Comparison of ENCODE assay signal across 14 mouse cellular contexts in genomic region chr2:31214211-31214796, GRCm38 (mm10). TPM values are rescaled to one million over a fixed set of nuclear protein-coding genes. Genes with fewer than 3 reads are reported as not detected.
DNase-seq lines count a peak whose midpoint lies in the region; ATAC-seq and TF ChIP-seq lines count a peak whose summit lies in the region.
"Had no signal": no experiment of that assay in that cellular context is flagged by ENCODE, and none has a peak within 500 bp of the region (broad histone marks: within the 10 kb centered on the region; RNA-seq: fewer than 3 reads in every experiment).

No protein-coding gene starts in this region.

- no peak overlapping the region for H3K9ac ChIP-seq in forebrain, embryonic 12.5 days
- no peak overlapping the region for H3K9ac ChIP-seq in hindbrain, embryonic 16.5 days (ENCODE audit: low read depth, low read length)
- H3K9ac ChIP-seq in hindbrain, embryonic 11.5 days (ENCODE audit: low read depth, low read length), result no peak overlapping the region
- no peak overlapping the region for H3K9ac ChIP-seq in forebrain, postnatal 0 days
- H3K9ac ChIP-seq: intestine, embryonic 15.5 days; liver, embryonic 13.5 days; midbrain, embryonic 12.5 days; neural tube, embryonic 13.5 days had no signal

- no peak overlapping the region for H3K4me3 ChIP-seq in forebrain, embryonic 12.5 days (replicated peaks)
- H3K4me3 ChIP-seq in forebrain, embryonic 10.5 days, result no peak overlapping the region
- H3K4me3 ChIP-seq in hindbrain, embryonic 16.5 days (ENCODE audit: low read length), result no peak overlapping the region
- H3K4me3 ChIP-seq in hindbrain, embryonic 11.5 days (ENCODE audit: low read depth, low read length), result no peak overlapping the region
- H3K4me3 ChIP-seq in forebrain, postnatal 0 days (ENCODE audit: low read depth, low read length), result no peak overlapping the region
- H3K4me3 ChIP-seq: intestine, embryonic 15.5 days; liver, embryonic 13.5 days; midbrain, embryonic 12.5 days; neural tube, embryonic 13.5 days had no signal

- DNase-seq in forebrain, embryonic 10.5 days (ENCODE audit: extremely low spot score, low spot score), result no peak
- DNase-seq in hindbrain, embryonic 11.5 days (ENCODE audit: low spot score), result no peak
- DNase-seq in MN1 (ENCODE audit: low spot score), result peak; percentile 29
- peak; percentile 37 for DNase-seq in forebrain, postnatal 0 days
- no peak for DNase-seq in embryo, embryonic 10.5 days (ENCODE audit: low spot score)
- no peak for DNase-seq in kidney, postnatal 36 days
- DNase-seq: adrenal gland, postnatal 10 days; liver, embryonic 13.5 days; lung, postnatal 10 days had no signal

- peaks cover 11% of the 10 kb centered on the region; the same call in 1 of the 2 replicates for H3K4me1 ChIP-seq in forebrain, embryonic 12.5 days
- H3K4me1 ChIP-seq in forebrain, embryonic 10.5 days, result peaks cover 16% of the 10 kb centered on the region
- H3K4me1 ChIP-seq in hindbrain, embryonic 16.5 days (ENCODE audit: control insufficient read depth, insufficient read depth, low read depth, low read length), result no peaks in the 10 kb centered on the region
- no peaks in the 10 kb centered on the region for H3K4me1 ChIP-seq in hindbrain, embryonic 11.5 days (replicated peaks; ENCODE audit: control insufficient read depth, insufficient read depth, low read length)
- H3K4me1 ChIP-seq in forebrain, postnatal 0 days (ENCODE audit: insufficient read depth), result no peaks in the 10 kb centered on the region
- H3K4me1 ChIP-seq: intestine, embryonic 15.5 days; liver, embryonic 13.5 days; neural tube, embryonic 13.5 days had no signal

- no peaks in the 10 kb centered on the region for H3K27me3 ChIP-seq in forebrain, embryonic 12.5 days
- no peaks in the 10 kb centered on the region for H3K27me3 ChIP-seq in forebrain, embryonic 10.5 days (ENCODE audit: poor library complexity, severe bottlenecking)
- H3K27me3 ChIP-seq in hindbrain, embryonic 16.5 days (replicated peaks; ENCODE audit: control insufficient read depth, insufficient read depth, low read length), result no peaks in the 10 kb centered on the region
- H3K27me3 ChIP-seq in hindbrain, embryonic 11.5 days (ENCODE audit: control insufficient read depth, insufficient read depth, low read length), result no peaks in the 10 kb centered on the region
- H3K27me3 ChIP-seq in forebrain, postnatal 0 days (ENCODE audit: insufficient read depth, low read length), result no peaks in the 10 kb centered on the region
- H3K27me3 ChIP-seq: intestine, embryonic 15.5 days; liver, embryonic 13.5 days; midbrain, embryonic 12.5 days; neural tube, embryonic 13.5 days had no signal

- H3K4me2 ChIP-seq in forebrain, embryonic 12.5 days, result no peak overlapping the region
- H3K4me2 ChIP-seq in hindbrain, embryonic 16.5 days (ENCODE audit: low read length), result no peak overlapping the region
- H3K4me2 ChIP-seq in hindbrain, embryonic 11.5 days (replicated peaks; ENCODE audit: low read depth, low read length), result no peak overlapping the region
- H3K4me2 ChIP-seq in forebrain, postnatal 0 days (ENCODE audit: low read depth), result no peak overlapping the region
- H3K4me2 ChIP-seq: intestine, embryonic 15.5 days; liver, embryonic 13.5 days; midbrain, embryonic 12.5 days; neural tube, embryonic 13.5 days had no signal

- 76% methylated on average over 16 of the region's 16 CpGs for WGBS in forebrain, embryonic 12.5 days
- 89% methylated on average over 16 of the region's 16 CpGs for whole genome bisulfite sequencing in forebrain, embryonic 10.5 days
- WGBS in hindbrain, embryonic 16.5 days, result 51% methylated on average over 16 of the region's 16 CpGs
- WGBS in hindbrain, embryonic 11.5 days, result 87% methylated on average over 16 of the region's 16 CpGs
- WGBS in forebrain, postnatal 0 days, result 42% methylated on average over 16 of the region's 16 CpGs

- H3K27ac ChIP-seq in forebrain, embryonic 12.5 days, result no peak overlapping the region
- H3K27ac ChIP-seq in forebrain, embryonic 10.5 days, result no peak overlapping the region
- H3K27ac ChIP-seq in hindbrain, embryonic 16.5 days (ENCODE audit: low read depth, low read length), result no peak overlapping the region
- H3K27ac ChIP-seq in hindbrain, embryonic 11.5 days (ENCODE audit: low read depth, low read length), result no peak overlapping the region
- no peak overlapping the region for H3K27ac ChIP-seq in forebrain, postnatal 0 days (ENCODE audit: low read depth, low read length)
- H3K27ac ChIP-seq: intestine, embryonic 15.5 days; liver, embryonic 13.5 days; midbrain, embryonic 12.5 days; neural tube, embryonic 13.5 days had no signal

- no peak for TF ChIP-seq CTCF in forebrain, postnatal 0 days (IDR thresholded peaks at IDR 0.05; ENCODE audit: low read depth)

- no peaks in the 10 kb centered on the region for H3K9me3 ChIP-seq in forebrain, embryonic 12.5 days
- H3K9me3 ChIP-seq in forebrain, embryonic 10.5 days, result no peaks in the 10 kb centered on the region
- no peaks in the 10 kb centered on the region for H3K9me3 ChIP-seq in hindbrain, embryonic 16.5 days (ENCODE audit: control insufficient read depth, low read length)
- no peaks in the 10 kb centered on the region for H3K9me3 ChIP-seq in hindbrain, embryonic 11.5 days (ENCODE audit: control insufficient read depth, low read length)
- no peaks in the 10 kb centered on the region for H3K9me3 ChIP-seq in forebrain, postnatal 0 days (ENCODE audit: low read length)
- H3K9me3 ChIP-seq: intestine, embryonic 15.5 days; liver, embryonic 13.5 days; midbrain, embryonic 12.5 days; neural tube, embryonic 13.5 days had no signal

- ATAC-seq in forebrain, embryonic 12.5 days (ENCODE audit: low FRiP score), result peak; percentile 30; the same call in 1 of the 2 replicates
- ATAC-seq in hindbrain, embryonic 16.5 days, result peak; percentile 34; the same call in 1 of the 2 replicates
- ATAC-seq in hindbrain, embryonic 11.5 days (ENCODE audit: low FRiP score), result no peak
- peak; percentile 46; the same call in 1 of the 2 replicates for ATAC-seq in forebrain, postnatal 0 days
- ATAC-seq: intestine, embryonic 15.5 days had no signal

- peaks cover 52% of the 10 kb centered on the region for H3K36me3 ChIP-seq in forebrain, embryonic 12.5 days (replicated peaks)
- H3K36me3 ChIP-seq in forebrain, embryonic 10.5 days (replicated peaks), result peaks cover 74% of the 10 kb centered on the region
- peaks cover 11% of the 10 kb centered on the region for H3K36me3 ChIP-seq in hindbrain, embryonic 16.5 days (ENCODE audit: control insufficient read depth, insufficient read depth, low read length)
- no peaks in the 10 kb centered on the region; the same call in 1 of the 2 replicates for H3K36me3 ChIP-seq in hindbrain, embryonic 11.5 days (ENCODE audit: control insufficient read depth, insufficient read depth, low read length)
- peaks cover 41% of the 10 kb centered on the region for H3K36me3 ChIP-seq in forebrain, postnatal 0 days (ENCODE audit: insufficient read depth)

RNA-seq across cellular contexts. Expression of gene Ncs1, which starts 31.3 kb away (rescaled TPM):
- polyA plus RNA-seq in forebrain, embryonic 12.5 days (2016; fragmentation: Nextera tagmentation; extraction: Ambion mirVana), result 65.3 and 70.0 TPM in 2 replicates
- 43.3 and 47.8 TPM in 2 replicates for polyA plus RNA-seq in forebrain, embryonic 10.5 days (2016; fragmentation: Nextera tagmentation; extraction: Ambion mirVana)
- polyA plus RNA-seq in hindbrain, embryonic 16.5 days (2015; fragmentation: Nextera tagmentation; extraction: Ambion mirVana), result 151 and 174 TPM in 2 replicates
- 70.5 and 76.5 TPM in 2 replicates for polyA plus RNA-seq in hindbrain, embryonic 11.5 days (2014; fragmentation: Nextera tagmentation; extraction: Ambion mirVana)
- total RNA-seq in forebrain, postnatal 0 days (2014; rRNA removed), result 139 and 164 TPM in 2 replicates
- 133 and 149 TPM in 2 replicates for polyA plus RNA-seq in forebrain, postnatal 0 days (2015; fragmentation: Nextera tagmentation; extraction: Ambion mirVana)

Comparison
In these comparisons a context has a peak if more than half of its experiments do, and no peak if none do; other contexts are left out.
1. DNase-seq: peak in MN1 (single experiment) and forebrain, postnatal 0 days (single experiment); none in forebrain, embryonic 10.5 days (single experiment), hindbrain, embryonic 11.5 days (single experiment), embryo, embryonic 10.5 days (single experiment) and kidney, postnatal 36 days (0 of 2).